Mouse (Mus musculus) cortical plate, adult 2 months (tissue): ENCODE data around the gene Trf. TPM values are rescaled to one million over a fixed set of nuclear protein-coding genes. Genes with fewer than 3 reads are reported as not detected.

ENCODE experiments used
- H3K27ac ChIP-seq: fragments of 200-500 bp; 2 replicates; pipeline ENCODE4 v1.5.1; 2012; ENCODE audit warnings: low read length, control low read depth, inconsistent platforms; ENCODE audit not compliant: insufficient read depth
- H3K4me1 ChIP-seq: fragments of 200-500 bp; 2 replicates; pipeline ENCODE4 v1.6.1; 2011; ENCODE audit warnings: low read length; ENCODE audit not compliant: control insufficient read depth, insufficient read depth
- H3K4me3 ChIP-seq: fragments of 200-500 bp; 2 replicates; pipeline ENCODE4 v1.5.1; 2011; ENCODE audit warnings: mild to moderate bottlenecking, low read length, control low read depth; ENCODE audit not compliant: insufficient read depth
- CTCF ChIP-seq: fragments of 200-500 bp; IDR thresholded peaks from 2 replicates; pipeline ENCODE4 v1.5.1; 2011; ENCODE audit warnings: mild to moderate bottlenecking, control low read depth, low read length; ENCODE audit not compliant: insufficient read depth; ENCODE audit errors: extremely low read depth
- POLR2A ChIP-seq: fragments of 200-500 bp; IDR thresholded peaks from 2 replicates; pipeline ENCODE4 v1.6.1; 2011; ENCODE audit warnings: mild to moderate bottlenecking, low read length, control low read depth; ENCODE audit not compliant: insufficient read depth; ENCODE audit errors: extremely low read depth
- polyA plus RNA-seq: library from polyadenylated mRNA; depleted of rRNA; stranded (reverse); fragments of >200 nt; gene quantifications from 2 replicates; pipeline ENCODE4 v1.2.3, GENCODE M21; 2012

The Trf gene
- polyA plus RNA-seq, 1 experiment = 428 TPM

DNA sequence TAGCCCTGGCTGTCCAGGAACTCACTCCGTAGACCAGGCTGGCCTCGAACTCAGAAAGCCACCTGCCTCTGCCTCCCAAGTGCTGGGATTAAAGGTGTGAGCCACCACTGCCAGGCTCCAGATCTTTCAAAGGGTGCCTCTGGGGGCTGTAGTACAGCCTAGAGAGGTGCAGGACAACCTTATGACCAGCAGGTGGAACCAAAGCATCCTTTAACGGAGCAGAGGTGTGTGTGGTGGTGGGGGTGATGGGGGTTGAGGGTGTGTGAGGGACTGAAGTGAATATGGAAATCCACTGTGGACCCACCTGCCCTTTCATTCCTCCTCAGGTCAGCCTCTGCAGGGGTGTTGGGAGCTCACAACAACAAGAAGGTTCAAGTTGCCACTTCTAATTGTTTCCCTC lies 4.8 kb downstream of the Trf start:
- H3K27ac ChIP-seq = no peak overlapping the region
- TF ChIP-seq CTCF = peak; percentile 37; the same call in 1 of the 2 replicates
- TF ChIP-seq POLR2A = no peak

DNA sequence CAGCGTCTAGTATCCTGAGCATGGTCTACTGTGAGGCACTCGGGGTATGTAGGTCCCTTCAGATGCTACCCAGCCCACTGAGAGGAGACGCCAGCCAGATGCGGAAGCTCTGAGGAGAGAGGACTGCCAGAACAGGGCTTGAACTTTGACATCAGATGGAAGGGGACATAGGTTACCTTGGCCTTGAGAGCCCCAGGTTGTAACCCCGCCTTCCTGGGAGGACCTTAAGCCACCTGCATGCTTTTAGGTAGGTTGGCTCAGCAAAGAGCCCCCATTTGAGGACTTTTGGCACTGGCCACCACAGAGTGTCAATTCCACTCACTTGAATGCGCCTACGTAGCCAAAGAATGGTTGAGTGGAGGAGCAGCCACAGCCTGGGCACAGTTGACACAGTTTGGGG lies 5.5 kb downstream of the Trf start:
- Histone ChIP-seq H3K4me1 (no peaks in the 10 kb centered on the region), H3K4me3 (no peak overlapping the region), H3K27ac (no peak overlapping the region)
- TF ChIP-seq CTCF = no peak
- no peak for TF ChIP-seq POLR2A

More for the DNA sequence above, 4.8 kb downstream of the Trf start:
- no peak overlapping the region for H3K4me3 ChIP-seq
- H3K4me1 ChIP-seq = no peaks in the 10 kb centered on the region

DNA sequence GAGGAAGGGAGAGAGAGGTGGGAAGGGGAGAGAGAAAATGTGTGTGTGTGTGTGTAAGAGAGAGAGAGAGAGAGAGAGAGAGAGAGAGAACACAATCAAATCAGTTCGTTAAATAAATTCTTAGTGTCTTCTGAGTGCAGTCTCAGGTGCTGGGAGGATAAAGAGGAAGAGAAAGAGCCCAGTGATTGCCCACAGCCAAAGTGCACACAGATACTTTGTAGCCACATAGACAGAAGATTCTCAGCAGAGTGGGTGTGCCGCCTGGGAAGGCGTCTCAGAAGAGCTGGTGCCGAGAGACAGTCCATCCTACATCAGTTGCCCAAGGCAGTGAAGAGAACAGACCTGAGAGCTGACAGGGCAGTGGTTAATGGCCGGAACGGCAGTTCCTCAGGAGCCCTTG lies 16.0 kb downstream of the Trf start:
- Histone ChIP-seq H3K4me3 (no peak overlapping the region), H3K4me1 (no peaks in the 10 kb centered on the region), H3K27ac (no peak overlapping the region)
- TF ChIP-seq POLR2A (no peak), CTCF (no peak)

DNA sequence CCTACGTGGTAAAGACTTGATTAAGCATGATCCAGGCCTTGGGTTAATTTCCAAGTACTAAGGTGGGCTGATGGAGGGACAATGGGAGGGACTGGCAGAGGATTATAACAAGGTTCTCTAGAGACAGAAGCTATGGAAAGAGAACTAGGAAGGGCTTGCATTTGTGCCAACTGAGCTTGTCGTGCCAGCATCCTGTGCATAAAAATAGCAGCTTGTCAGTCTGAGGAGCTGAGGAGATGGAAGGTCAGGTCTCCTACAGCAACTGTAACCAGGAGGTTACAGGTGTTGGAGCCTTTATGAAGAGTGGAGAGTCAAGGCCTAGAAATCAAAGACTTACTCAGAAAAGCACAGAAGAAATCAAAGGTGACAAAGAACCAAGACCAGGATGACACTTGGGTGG lies 16.6 kb downstream of the Trf start:
- Histone ChIP-seq H3K4me3 (no peak overlapping the region), H3K4me1 (no peaks in the 10 kb centered on the region), H3K27ac (no peak overlapping the region)
- TF ChIP-seq CTCF (no peak), POLR2A (no peak)

DNA sequence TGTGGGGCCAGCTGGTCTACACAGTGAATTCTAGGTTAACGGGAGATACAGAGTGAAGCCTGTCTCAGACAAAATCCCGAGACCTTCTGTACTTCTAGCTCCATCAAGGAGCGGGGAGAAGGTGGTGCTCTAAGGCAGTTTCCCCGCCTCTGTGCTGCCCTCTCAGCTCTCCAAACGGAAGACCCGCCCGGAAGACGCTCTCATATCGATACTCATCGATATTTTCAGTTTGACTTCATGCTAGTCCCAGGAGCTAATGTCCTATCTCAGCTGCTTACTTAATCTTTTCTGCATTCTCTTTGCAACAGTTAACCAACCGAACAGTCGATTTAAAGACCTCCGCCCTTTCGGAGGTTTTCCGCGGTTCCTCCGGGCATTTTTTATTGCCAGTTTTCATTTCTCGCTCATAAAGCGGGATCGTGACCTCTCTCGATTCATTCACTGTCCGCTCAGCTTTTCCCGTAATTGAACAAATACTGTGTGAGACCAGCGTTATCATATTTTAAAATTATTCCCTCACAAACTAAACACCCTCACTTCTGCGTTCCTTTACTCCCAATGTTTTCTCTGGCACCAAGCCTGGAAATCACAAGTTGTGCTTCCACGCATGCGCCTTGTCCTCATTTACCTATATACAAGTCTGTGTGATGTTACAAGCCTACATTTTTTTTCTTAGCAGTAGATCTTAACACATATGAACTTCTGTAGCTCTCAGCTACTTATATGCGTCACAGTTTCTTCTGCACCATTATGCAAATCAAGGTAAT lies 17.4 kb downstream of the Trf start:
- no peaks in the 10 kb centered on the region for H3K4me1 ChIP-seq
- no peak overlapping the region for H3K4me3 ChIP-seq
- no peak for TF ChIP-seq POLR2A
- no peak for TF ChIP-seq CTCF
- H3K27ac ChIP-seq = no peak overlapping the region

DNA sequence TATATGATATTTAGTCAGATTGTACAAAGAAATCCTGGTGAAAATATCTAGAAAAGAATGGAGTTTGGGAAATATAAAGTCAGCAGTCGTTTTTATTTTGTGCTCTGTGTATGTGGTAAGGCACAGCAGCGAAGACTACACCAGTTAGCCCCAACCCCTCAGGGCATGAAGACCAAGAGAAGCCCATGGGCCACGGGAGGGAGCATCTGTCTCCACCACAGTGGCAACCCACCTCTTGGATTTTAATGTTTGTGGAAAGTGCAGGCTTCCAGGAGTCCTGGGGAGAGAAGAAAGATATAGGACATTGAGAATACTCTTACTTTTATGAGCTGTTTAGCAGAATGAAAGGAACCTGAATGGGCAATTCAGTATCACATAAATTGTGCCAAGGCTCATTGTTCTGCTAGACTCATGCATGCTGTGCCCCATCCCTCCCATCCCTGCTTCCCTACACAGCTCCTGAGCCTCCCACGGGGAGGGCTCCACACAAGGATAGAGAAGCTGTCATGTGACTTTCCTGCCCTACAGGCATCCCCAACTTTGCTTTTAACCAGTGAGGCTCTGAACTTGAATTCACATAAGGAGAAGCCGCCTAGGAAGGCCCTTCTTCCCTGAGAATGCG lies 21.3 kb downstream of the Trf start:
- H3K27ac ChIP-seq = no peak overlapping the region
- H3K4me1 ChIP-seq = no peaks in the 10 kb centered on the region
- H3K4me3 ChIP-seq = no peak overlapping the region
- no peak for TF ChIP-seq CTCF
- TF ChIP-seq POLR2A = no peak

DNA sequence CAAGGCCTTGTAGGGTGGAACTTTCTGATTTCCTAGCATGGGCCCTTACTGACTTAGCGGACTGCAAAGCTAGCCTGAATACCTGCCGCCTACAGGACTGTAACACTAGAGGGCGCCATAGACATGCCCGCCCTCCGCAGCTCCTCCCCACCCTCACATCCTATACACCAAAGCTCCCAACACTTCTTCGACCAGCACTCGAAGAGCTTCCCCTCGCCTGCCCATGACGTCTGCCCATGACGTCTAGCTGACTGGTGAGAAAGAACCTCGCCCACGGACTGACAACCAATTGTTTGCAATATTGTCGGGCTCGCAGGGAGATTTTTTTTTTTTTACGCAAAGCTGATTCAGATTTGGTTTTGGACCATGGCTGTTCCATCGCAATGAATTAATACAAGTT lies 22.4 kb downstream of the Trf start:
- Histone ChIP-seq H3K4me1 (no peaks in the 10 kb centered on the region), H3K27ac (no peak overlapping the region), H3K4me3 (peak overlapping the region; percentile 17)
- no peak for TF ChIP-seq POLR2A
- peak; percentile 81 for TF ChIP-seq CTCF

DNA sequence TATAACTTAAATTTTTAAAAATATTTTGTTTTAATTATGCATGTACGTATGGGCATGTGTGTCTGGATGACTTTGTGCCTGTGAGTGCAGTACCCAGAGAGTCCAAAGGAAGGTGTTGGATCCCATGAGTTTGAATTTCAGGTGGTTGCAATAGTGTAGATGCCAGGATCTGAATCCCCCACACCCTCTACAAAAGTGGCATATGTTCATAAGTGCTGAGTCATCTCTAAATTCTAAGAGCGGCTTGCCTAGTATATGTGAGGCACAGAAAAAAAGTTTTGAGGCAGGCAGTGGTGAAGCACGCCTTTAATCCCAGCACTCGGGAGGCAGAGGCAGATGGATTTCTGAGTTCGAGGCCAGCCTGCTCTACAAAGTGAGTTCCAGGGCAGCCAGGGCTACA lies 24.5 kb downstream of the Trf start:
- no peak for TF ChIP-seq CTCF
- no peak for TF ChIP-seq POLR2A
- Histone ChIP-seq H3K4me1 (peaks cover 2% of the 10 kb centered on the region; the same call in 1 of the 2 replicates), H3K4me3 (no peak overlapping the region), H3K27ac (no peak overlapping the region)

DNA sequence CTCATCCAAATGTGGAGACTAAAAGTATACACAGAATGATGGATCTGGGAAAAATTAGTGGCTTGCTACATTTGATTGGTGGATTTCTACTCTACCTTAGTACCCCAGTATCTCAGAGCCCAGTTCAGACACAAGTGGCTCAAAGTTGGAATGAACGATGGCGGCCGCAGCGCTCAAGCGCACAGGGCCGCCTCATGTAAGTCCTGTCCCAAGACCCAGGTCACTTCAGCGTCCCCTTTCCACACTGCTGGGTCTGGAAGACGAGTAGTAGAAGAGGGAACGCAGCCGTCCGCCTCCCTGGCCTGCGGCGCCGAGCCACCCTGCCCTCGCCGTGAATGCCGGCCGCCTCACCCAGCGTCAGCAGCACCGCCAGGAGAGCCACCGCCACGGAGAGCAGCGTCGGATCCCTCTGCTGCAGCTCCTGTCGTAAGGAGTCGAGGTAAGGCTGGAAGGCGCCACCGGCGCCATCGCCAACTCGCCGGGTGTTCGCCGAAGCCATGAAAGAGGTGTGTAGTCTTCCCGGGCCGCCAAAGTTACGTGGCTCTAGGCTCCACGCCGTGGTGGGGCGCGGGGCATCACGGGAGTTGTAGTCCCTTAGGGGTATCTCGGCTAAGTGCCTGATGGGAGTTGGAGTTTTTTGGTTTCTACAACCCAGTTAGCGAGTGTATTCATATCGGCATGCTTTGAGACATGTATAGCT lies 28.5 kb downstream of the Trf start, which contains the start of gene Srprb:
Gene Srprb (minus strand): TSS at position 577 of the 700 bp plus-strand sequence.
- Histone ChIP-seq H3K4me3 (peak within 1 kb of the TSS; percentile 91), H3K27ac (no peak within 1 kb of the TSS), H3K4me1 (peaks cover 2% of the 10 kb centered on the region; the same call in 1 of the 2 replicates)
- TF ChIP-seq CTCF (no peak), POLR2A (peak; percentile 51; the same call in 1 of the 2 replicates)

DNA sequence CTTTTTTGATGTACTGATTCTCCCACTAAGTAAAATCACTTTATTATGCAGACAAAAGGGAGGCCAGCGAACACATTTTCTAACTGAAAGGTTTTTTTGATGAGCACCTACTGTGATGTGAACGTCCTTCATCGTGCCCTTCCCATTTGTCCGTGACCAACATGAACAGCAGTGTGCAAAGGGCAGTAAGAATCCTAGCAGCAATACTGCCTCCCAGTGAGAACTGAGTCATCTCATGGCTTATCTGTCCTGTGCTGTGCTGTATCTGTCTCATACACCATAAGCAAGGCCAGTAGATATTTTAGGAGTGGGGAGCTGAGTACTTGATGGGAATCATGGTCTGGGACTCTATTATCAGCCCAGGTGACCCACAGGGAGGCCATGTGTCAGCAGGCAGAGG lies 41.8 kb downstream of the Trf start:
- H3K27ac ChIP-seq = no peak overlapping the region
- no peak for TF ChIP-seq POLR2A
- no peak for TF ChIP-seq CTCF
- H3K4me1 ChIP-seq = no peaks in the 10 kb centered on the region
- no peak overlapping the region for H3K4me3 ChIP-seq
